Mouse (Mus musculus): ENCODE data around the gene Rpf2.

The Rpf2 gene

GRCm38 (mm10) chr10:40249625-40250024, 2.8 kb upstream of the Rpf2 start:
- no peak for DNase-seq (ENCODE audit: low spot score in 2 of 2)

GRCm38 (mm10) chr10:40247166-40247716, 405 bp upstream of the Rpf2 start:
- DNase-seq (ENCODE audit: low spot score in 2 of 2): no peak

- DNase-seq (ENCODE audit: low spot score in 2 of 2): no peak
These were observed 9.0 kb downstream of the Rpf2 start for GRCm38 (mm10) chr10:40237826-40238225.

- DNase-seq (ENCODE audit: low spot score in 2 of 2): no peak
These were observed 13.6 kb downstream of the Rpf2 start for GRCm38 (mm10) chr10:40233241-40233640.

- no peak for DNase-seq (ENCODE audit: low spot score in 2 of 2)
These were observed 14.4 kb downstream of the Rpf2 start for GRCm38 (mm10) chr10:40232442-40232841.

- DNase-seq (ENCODE audit: low spot score in 2 of 2): no peak
These were observed 17.1 kb downstream of the Rpf2 start for GRCm38 (mm10) chr10:40229725-40230124.

GRCm38 (mm10) chr10:40227660-40228303, 19.1 kb downstream of the Rpf2 start:
- no peak for DNase-seq (ENCODE audit: low spot score in 2 of 2)

- DNase-seq (ENCODE audit: low spot score in 2 of 2): no peak
These were observed 28.0 kb downstream of the Rpf2 start for GRCm38 (mm10) chr10:40218874-40219273.

- peak; percentile 88 to 92 for DNase-seq (ENCODE audit: low spot score in 2 of 2)
These were observed 34.2 kb downstream of the Rpf2 start for GRCm38 (mm10) chr10:40212443-40213169.

GRCm38 (mm10) chr10:40195001-40195400, 51.8 kb downstream of the Rpf2 start:
- DNase-seq (ENCODE audit: low spot score in 2 of 2): no peak

GRCm38 (mm10) chr10:40192010-40192935, 54.6 kb downstream of the Rpf2 start:
- DNase-seq (ENCODE audit: low spot score in 2 of 2): no peak

- DNase-seq (ENCODE audit: low spot score in 2 of 2): no peak
These were observed 55.4 kb downstream of the Rpf2 start for GRCm38 (mm10) chr10:40191338-40191979.

GRCm38 (mm10) chr10:40190871-40191270, 56.0 kb downstream of the Rpf2 start:
- no peak for DNase-seq (ENCODE audit: low spot score in 2 of 2)

GRCm38 (mm10) chr10:40189689-40190088, 57.1 kb downstream of the Rpf2 start:
- no peak for DNase-seq (ENCODE audit: low spot score in 2 of 2)

- DNase-seq (ENCODE audit: low spot score in 2 of 2): no peak
These were observed 58.0 kb downstream of the Rpf2 start for GRCm38 (mm10) chr10:40188831-40189230.

GRCm38 (mm10) chr10:40185956-40186355, 60.9 kb downstream of the Rpf2 start:
- DNase-seq (ENCODE audit: low spot score in 2 of 2): no peak

GRCm38 (mm10) chr10:40180011-40180410, 66.8 kb downstream of the Rpf2 start:
- DNase-seq (ENCODE audit: low spot score in 2 of 2): no peak

GRCm38 (mm10) chr10:40179142-40179541, 67.7 kb downstream of the Rpf2 start:
- DNase-seq (ENCODE audit: low spot score in 2 of 2): no peak

- peak; percentile 23 to 38 for DNase-seq (ENCODE audit: low spot score in 2 of 2)
These were observed 69.4 kb downstream of the Rpf2 start for GRCm38 (mm10) chr10:40177323-40177962.

Data from urinary bladder, postnatal 36 days (tissue).